Mouse (Mus musculus) stomach, postnatal 0 days (tissue): Measurements from ENCODE around the gene Rgl3. TPM values are rescaled to one million over a fixed set of nuclear protein-coding genes. Genes with fewer than 3 reads are reported as not detected.
A peak's percentile ranks its signal among the peaks of the same experiment; 100 is the strongest.

Experiments used
- ATAC-seq: fragments of 200-750 bp; cut with Nextera tagmentation; 2 replicates; pipeline ENCODE4 v1.8.0; 2017; ENCODE audit not compliant: low FRiP score, low TSS enrichment
- DNase-seq: peaks from one replicate; pipeline ENCODE4 v3.0.0-alpha.2; 2016; ENCODE audit warnings: low spot score
- H3K27ac ChIP-seq: fragments of 300-500 bp; sonication (generic); replicated peaks from 2 replicates; pipeline ENCODE4 v1.5.1; 2014; ENCODE audit warnings: mild to moderate bottlenecking, control low read depth
- H3K27me3 ChIP-seq: fragments of 300-500 bp; sonication (generic); 2 replicates; pipeline ENCODE4 v1.6.1; 2014; ENCODE audit warnings: low read length; ENCODE audit not compliant: control insufficient read depth, insufficient read depth
- H3K36me3 ChIP-seq: fragments of 300-500 bp; sonication (generic); 2 replicates; pipeline ENCODE4 v1.6.1; 2014; ENCODE audit warnings: low read length, mixed read lengths; ENCODE audit not compliant: control insufficient read depth, insufficient read depth
- H3K4me1 ChIP-seq: fragments of 300-500 bp; sonication (generic); replicated peaks from 2 replicates; pipeline ENCODE4 v1.6.1; 2014; ENCODE audit warnings: antibody characterized with exemption; ENCODE audit not compliant: control insufficient read depth, insufficient read depth
- H3K4me2 ChIP-seq: fragments of 300-500 bp; sonication (generic); replicated peaks from 2 replicates; pipeline ENCODE4 v1.6.1; 2014; ENCODE audit warnings: low read depth, mild to moderate bottlenecking, control low read depth, moderate library complexity
- H3K4me3 ChIP-seq: fragments of 300-500 bp; sonication (generic); 2 replicates; pipeline ENCODE4 v1.5.1; 2014; ENCODE audit warnings: low read depth, low read length, control low read depth
- H3K9ac ChIP-seq: fragments of 300-500 bp; sonication (generic); 2 replicates; pipeline ENCODE4 v1.6.1; 2014; ENCODE audit warnings: mild to moderate bottlenecking, low read length, control low read depth, mixed read lengths
- H3K9me3 ChIP-seq: fragments of 300-500 bp; sonication (generic); 2 replicates; pipeline ENCODE4 v1.6.1; 2016; ENCODE audit warnings: low read length; ENCODE audit not compliant: control insufficient read depth
- CTCF ChIP-seq: IDR thresholded peaks from 2 replicates; pipeline ENCODE4 v1.5.1; 2016; ENCODE audit warnings: antibody characterized with exemption, low read depth, mild to moderate bottlenecking, moderate library complexity
- EP300 ChIP-seq: optimal IDR thresholded peaks from 2 replicates; pipeline ENCODE3; 2016; ENCODE audit warnings: antibody characterized with exemption
- WGBS: fragments of 180-500 bp; shearing (Covaris S2); extraction: QIAGEN DNeasy Blood & Tissue Kit; methylation state at CpG from one replicate; pipeline ENCODE4 v1.1.7; 2014; 5-methylcytosine and 5-hydroxymethylcytosine counted together
- polyA plus RNA-seq: library from polyadenylated mRNA; unstranded; fragments of >200 nt; fragmentation: Nextera tagmentation; extraction: Ambion mirVana; gene quantifications from 2 replicates; pipeline ENCODE4 v1.2.1, GENCODE M21; 2015

Rgl3 gene
- polyA plus RNA-seq, 1 experiment from 2014 or later, result 2.7 TPM

GRCm38 (mm10) chr9:21988421-21989101, 685 bp downstream of the Rgl3 start:
- Histone ChIP-seq H3K27ac (no peak overlapping the region), H3K9me3 (no peaks in the 10 kb centered on the region), H3K27me3 (no peaks in the 10 kb centered on the region; the same call in 1 of the 2 replicates), H3K36me3 (no peaks in the 10 kb centered on the region), H3K4me3 (peak overlapping the region; percentile 52), H3K9ac (peak overlapping the region; percentile 31; the same call in 1 of the 2 replicates), H3K4me2 (peak overlapping the region; percentile 56), H3K4me1 (0 out of 2 replicates have a peak, but pooled peaks cover 2% of the 10 kb centered on the region)
- ATAC-seq, result peak; percentile 38
- DNase-seq, result peak; percentile 60
- TF ChIP-seq EP300 (no peak), CTCF (peak; percentile 27)
- WGBS, result 2% methylated on average over 32 of the region's 32 CpGs

GRCm38 (mm10) chr9:21987592-21988342, 1.5 kb downstream of the Rgl3 start:
- H3K9ac ChIP-seq, result no peak overlapping the region
- no peak for ATAC-seq
- H3K4me1 ChIP-seq, result 0 out of 2 replicates have a peak, but pooled peaks cover 2% of the 10 kb centered on the region
- WGBS, result 14% methylated on average over 36 of the region's 36 CpGs
- DNase-seq, result no peak
- H3K27ac ChIP-seq, result no peak overlapping the region
- TF ChIP-seq CTCF, result no peak
- peak overlapping the region; percentile 52; the same call in 1 of the 2 replicates for H3K4me3 ChIP-seq
- no peaks in the 10 kb centered on the region for H3K36me3 ChIP-seq
- H3K27me3 ChIP-seq, result no peaks in the 10 kb centered on the region; the same call in 1 of the 2 replicates
- H3K9me3 ChIP-seq, result no peaks in the 10 kb centered on the region
- peak overlapping the region; percentile 56 for H3K4me2 ChIP-seq

GRCm38 (mm10) chr9:21983911-21984310, 5.3 kb downstream of the Rgl3 start:
- H3K27ac ChIP-seq, result no peak overlapping the region
- ATAC-seq (no peak), DNase-seq (no peak)
- no peaks in the 10 kb centered on the region for H3K36me3 ChIP-seq
- H3K4me1 ChIP-seq, result no peaks in the 10 kb centered on the region
- no peaks in the 10 kb centered on the region for H3K9me3 ChIP-seq
- H3K4me3 ChIP-seq, result no peak overlapping the region
- TF ChIP-seq CTCF (no peak), EP300 (no peak)
- WGBS, result 38% methylated on average over 3 of the region's 3 CpGs
- H3K9ac ChIP-seq, result no peak overlapping the region
- H3K27me3 ChIP-seq, result no peaks in the 10 kb centered on the region
- H3K4me2 ChIP-seq, result no peak overlapping the region

GRCm38 (mm10) chr9:21978398-21979128, 10.7 kb downstream of the Rgl3 start:
- H3K36me3 ChIP-seq, result no peaks in the 10 kb centered on the region
- TF ChIP-seq EP300 (no peak), CTCF (no peak)
- DNase-seq (no peak), ATAC-seq (no peak)
- H3K4me1 ChIP-seq, result no peaks in the 10 kb centered on the region
- no peak overlapping the region for H3K9ac ChIP-seq
- 86% methylated on average over 4 of the region's 4 CpGs for WGBS
- H3K9me3 ChIP-seq, result no peaks in the 10 kb centered on the region
- no peak overlapping the region for H3K27ac ChIP-seq
- H3K4me3 ChIP-seq, result no peak overlapping the region
- H3K4me2 ChIP-seq, result no peak overlapping the region
- no peaks in the 10 kb centered on the region for H3K27me3 ChIP-seq

GRCm38 (mm10) chr9:21977972-21978371, 11.3 kb downstream of the Rgl3 start:
- H3K4me3 ChIP-seq, result no peak overlapping the region
- WGBS, result 26% methylated on average over 2 of the region's 2 CpGs
- H3K4me2 ChIP-seq, result no peak overlapping the region
- no peaks in the 10 kb centered on the region for H3K27me3 ChIP-seq
- TF ChIP-seq EP300, result no peak
- peak; percentile 74 for TF ChIP-seq CTCF
- no peak overlapping the region for H3K9ac ChIP-seq
- H3K9me3 ChIP-seq, result no peaks in the 10 kb centered on the region
- no peaks in the 10 kb centered on the region for H3K4me1 ChIP-seq
- no peaks in the 10 kb centered on the region for H3K36me3 ChIP-seq
- no peak overlapping the region for H3K27ac ChIP-seq
- no peak for ATAC-seq
- DNase-seq, result peak; percentile 38
